Mouse (Mus musculus): ENCODE results near the gene Spryd7. TPM values are rescaled to one million over a fixed set of nuclear protein-coding genes. Genes with fewer than 3 reads are reported as not detected.

The Spryd7 gene
- 1 to 10 TPM; 1.4 to 3.7 TPM for polyA plus RNA-seq (2012; fragmentation: generic; extraction: Trizol)

GRCm38 (mm10) chr14:61556289-61557147 is at the start of gene Spryd7:
Gene Spryd7, minus strand, starts transcription at chr14:61556886.

DNA sequence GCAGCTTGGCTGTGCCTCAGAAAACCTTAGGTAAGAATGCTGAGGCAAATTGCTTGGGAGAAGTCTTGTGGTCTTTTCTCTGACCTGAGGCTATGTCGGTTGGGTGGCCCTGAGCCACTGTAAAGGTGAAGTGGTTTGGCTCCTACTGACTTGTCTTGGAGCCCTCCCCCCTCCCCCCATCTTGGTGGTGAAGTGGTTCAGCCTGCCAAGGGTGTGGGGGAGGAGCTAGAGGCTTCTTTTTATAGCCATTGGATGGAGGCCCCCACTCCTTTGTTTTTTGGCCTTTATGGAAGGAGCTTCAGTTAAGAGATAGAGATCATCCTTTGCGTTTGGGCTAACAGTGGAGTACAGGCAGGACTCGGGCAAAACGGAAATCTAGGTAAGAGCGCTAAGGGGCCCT is 41.3 kb upstream of the Spryd7 start, which contains the start of gene Trim13:
Gene Trim13, plus strand, starts transcription at position 280 of the 400 bp plus-strand sequence.

Other genes starting within 250 kb of the Spryd7 start
- gene Arl11, start 247.1 kb downstream of the Spryd7 start, polyA plus RNA-seq (2012; fragmentation: generic; extraction: Trizol), result under 1 TPM in 1 of 2 experiments, not detected in 1; 0.06 TPM
- 1 to 10 TPM; 3.9 to 6.4 TPM for gene Ebpl, start 196.4 kb downstream of the Spryd7 start, polyA plus RNA-seq (2012; fragmentation: generic; extraction: Trizol)
- gene Kpna3, start 117.0 kb downstream of the Spryd7 start, polyA plus RNA-seq (2012; fragmentation: generic; extraction: Trizol), result 1 to 10 TPM in 1 of 2 experiments, under 1 TPM in 1; 0.73 to 2.7 TPM
- gene Trim13, start 41.4 kb upstream of the Spryd7 start, polyA plus RNA-seq (2012; fragmentation: generic; extraction: Trizol), result under 1 TPM in 1 of 2 experiments, not detected in 1; 0.15 TPM
- under 1 TPM in 1 of 2 experiments, not detected in 1; 0.26 TPM for gene Kcnrg, start 50.6 kb upstream of the Spryd7 start, polyA plus RNA-seq (2012; fragmentation: generic; extraction: Trizol)